Mouse (Mus musculus) liver, embryonic 13.5 days (tissue): ENCODE results near the gene 1700018F24Rik. TPM values are rescaled to one million over a fixed set of nuclear protein-coding genes. Genes with fewer than 3 reads are reported as not detected.
"Not testable (repeated sequence)": the region's sequence is repeated elsewhere in the genome, so short reads cannot be mapped to it uniquely, and the experiment has no call there.

Experiments
- ATAC-seq: fragments of 200-750 bp; cut with Nextera tagmentation; 2 replicates; pipeline ENCODE4 v1.8.0; 2017; ENCODE audit warnings: low read depth, mild to moderate bottlenecking, moderate number of reproducible peaks, moderate library complexity
- DNase-seq: peaks from one replicate; pipeline ENCODE4 v3.0.0; 2022
- H3K27ac ChIP-seq: fragments of 300-500 bp; sonication (generic); 2 replicates; pipeline ENCODE4 v1.5.1; 2015; ENCODE audit warnings: moderate library complexity, mild to moderate bottlenecking, inconsistent platforms
- H3K27me3 ChIP-seq: fragments of 300-500 bp; sonication (generic); 2 replicates; pipeline ENCODE4 v1.6.1; 2015; ENCODE audit warnings: mild to moderate bottlenecking, inconsistent platforms
- H3K36me3 ChIP-seq: fragments of 300-500 bp; sonication (generic); 2 replicates; pipeline ENCODE4 v1.6.1; 2015; ENCODE audit warnings: mild to moderate bottlenecking, inconsistent platforms
- H3K4me1 ChIP-seq: fragments of 300-500 bp; sonication (generic); replicated peaks from 2 replicates; pipeline ENCODE4 v1.6.1; 2015; ENCODE audit warnings: inconsistent platforms
- H3K4me2 ChIP-seq: fragments of 300-500 bp; sonication (generic); 2 replicates; pipeline ENCODE4 v1.6.1; 2015; ENCODE audit warnings: inconsistent platforms, mild to moderate bottlenecking, moderate library complexity
- H3K4me3 ChIP-seq: fragments of 300-500 bp; sonication (generic); replicated peaks from 2 replicates; pipeline ENCODE4 v1.5.1; 2015; ENCODE audit warnings: mild to moderate bottlenecking, inconsistent platforms
- H3K9ac ChIP-seq: fragments of 300-500 bp; sonication (generic); 2 replicates; pipeline ENCODE4 v1.6.1; 2015; ENCODE audit warnings: mild to moderate bottlenecking, inconsistent platforms
- H3K9me3 ChIP-seq: fragments of 300-500 bp; sonication (generic); replicated peaks from 2 replicates; pipeline ENCODE4 v1.6.1; 2016; ENCODE audit warnings: inconsistent platforms
- WGBS: fragments of 180-500 bp; shearing (Covaris S2); methylation state at CpG from one replicate; pipeline ENCODE4 v1.1.7; 2015; ENCODE audit not compliant: insufficient replicate concordance; 5-methylcytosine and 5-hydroxymethylcytosine counted together
- polyA plus RNA-seq: library from polyadenylated mRNA; unstranded; fragments of >200 nt; fragmentation: Nextera tagmentation; extraction: Ambion mirVana; gene quantifications from 2 replicates; pipeline ENCODE4 v1.2.1, GENCODE M21; 2015

The 1700018F24Rik gene
- polyA plus RNA-seq, 1 experiment from 2014 or later, result not detected

DNA sequence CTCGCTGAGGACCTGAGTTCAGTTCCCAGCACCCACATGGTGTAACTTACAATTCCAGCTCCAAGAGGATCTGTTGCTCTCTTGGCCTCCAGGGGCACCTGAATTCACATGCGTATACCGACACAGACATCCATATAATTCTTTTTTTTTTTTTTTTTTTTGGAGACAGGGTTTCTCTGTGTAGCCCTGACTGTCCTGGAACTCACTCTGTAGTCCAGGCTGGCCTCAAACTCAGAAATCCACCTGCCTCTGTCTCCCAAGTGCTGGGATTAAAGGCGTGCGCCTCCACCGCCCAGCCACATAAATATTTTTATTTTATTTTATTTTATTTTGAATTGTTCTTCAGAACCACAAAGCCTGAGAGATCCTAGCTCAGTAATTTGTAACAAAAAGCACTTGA lies 40.4 kb downstream of the 1700018F24Rik start:
- DNase-seq, H3K27me3 ChIP-seq, H3K36me3 ChIP-seq, ATAC-seq, H3K9me3 ChIP-seq: not testable (repeated sequence)
- Histone ChIP-seq H3K4me2 (peak overlapping the region; percentile 91), H3K9ac (peak overlapping the region; percentile 93), H3K4me3 (peak overlapping the region; percentile 89), H3K4me1 (peaks cover 15% of the 10 kb centered on the region), H3K27ac (peak overlapping the region; percentile 37)
- WGBS, result 40% methylated on average over 6 of the region's 6 CpGs

DNA sequence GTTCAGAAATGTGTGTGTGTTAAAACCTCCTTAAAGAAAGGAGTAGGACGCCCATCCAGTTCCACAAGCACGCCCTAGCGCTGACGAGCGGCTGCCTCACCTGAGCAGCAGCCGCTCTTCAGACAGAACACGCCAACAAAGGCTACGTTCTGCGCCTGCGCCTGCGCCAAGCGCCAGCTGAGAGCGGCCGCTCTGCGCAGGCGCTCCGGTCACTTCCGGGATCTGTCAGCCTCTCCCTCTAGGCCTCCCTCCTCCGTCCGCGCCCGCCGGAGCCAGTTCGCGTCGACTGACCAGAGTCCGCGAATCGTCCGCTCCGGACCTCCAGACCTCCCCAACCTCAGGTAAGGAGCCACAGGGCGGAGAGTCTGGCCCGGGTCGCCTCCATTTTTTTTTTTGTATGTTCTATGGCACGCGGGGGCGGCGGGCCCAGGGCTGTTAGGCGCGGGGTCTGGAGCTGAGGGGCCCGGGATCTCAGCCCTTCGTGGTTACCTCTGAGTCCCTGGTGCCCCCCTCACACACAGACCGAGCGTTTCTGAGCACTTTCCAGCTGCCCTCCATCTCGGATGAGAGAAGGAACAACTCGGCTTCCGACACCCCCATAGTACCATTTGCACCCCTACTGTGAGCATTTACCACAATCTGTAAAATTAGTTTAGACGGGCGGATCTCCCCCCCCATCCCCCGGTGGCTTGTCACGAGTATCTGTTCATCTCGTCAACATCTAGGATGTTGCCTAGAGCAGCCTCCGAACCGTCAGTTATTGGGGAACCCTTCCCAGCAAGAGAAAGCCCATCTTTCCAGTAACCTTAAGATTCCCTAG lies 41.1 kb downstream of the 1700018F24Rik start, which contains the start of the genes Arpc1a and Kpna7:
TSS of gene Arpc1a (plus strand) at position 199 of the 820 bp plus-strand sequence.
TSS of gene Kpna7 (minus strand) at position 399 of the 820 bp plus-strand sequence.
- peak within 1 kb of the TSS; percentile 75 for H3K27ac ChIP-seq

DNA sequence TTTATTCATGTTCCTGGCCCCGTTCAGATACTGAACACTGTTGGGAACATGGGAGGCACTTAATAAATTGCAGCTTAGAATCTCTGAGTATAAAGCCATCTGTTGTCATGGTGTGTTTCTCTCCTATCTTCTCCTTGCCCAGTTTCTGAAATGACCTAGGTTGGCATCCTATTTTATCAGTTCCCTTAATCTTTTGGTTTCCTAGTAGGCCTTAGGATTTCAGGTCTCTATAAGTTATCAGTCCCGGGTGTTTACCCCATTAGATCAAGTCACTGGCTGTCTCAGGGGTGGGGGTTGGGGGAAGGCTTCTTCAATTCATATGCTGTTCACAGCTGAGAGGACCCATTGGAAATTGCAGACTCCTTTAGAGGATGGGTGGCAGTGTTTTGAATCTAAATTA lies 42.0 kb downstream of the 1700018F24Rik start:
- H3K27ac ChIP-seq, result no peak overlapping the region
- 20% methylated on average over 2 of the region's 2 CpGs for WGBS
- H3K9me3 ChIP-seq, result no peaks in the 10 kb centered on the region
- peaks cover 21% of the 10 kb centered on the region for H3K4me1 ChIP-seq
- peak overlapping the region; percentile 91 for H3K4me2 ChIP-seq
- H3K36me3 ChIP-seq, result peaks cover 15% of the 10 kb centered on the region
- 0 out of 2 replicates have a peak, but pooled peaks cover 3% of the 10 kb centered on the region for H3K27me3 ChIP-seq
- H3K9ac ChIP-seq, result peak overlapping the region; percentile 93
- no peak for DNase-seq
- H3K4me3 ChIP-seq, result peak overlapping the region; percentile 89
- no peak for ATAC-seq

More for the DNA sequence above, 41.1 kb downstream of the 1700018F24Rik start, which contains the start of the genes Arpc1a and Kpna7:
- peak; percentile 99 for ATAC-seq
- peak; percentile 87 for DNase-seq
- H3K4me3 ChIP-seq, result peak within 1 kb of the TSS; percentile 89
- H3K27me3 ChIP-seq, result 0 out of 2 replicates have a peak, but pooled peaks cover 3% of the 10 kb centered on the region
- H3K9me3 ChIP-seq, result no peaks in the 10 kb centered on the region
- under 1% methylated on average over 54 of the region's 54 CpGs for WGBS
- peak within 1 kb of the TSS; percentile 93 for H3K9ac ChIP-seq
- H3K4me1 ChIP-seq, result peaks cover 15% of the 10 kb centered on the region
- H3K36me3 ChIP-seq, result peaks cover 11% of the 10 kb centered on the region
- peak within 1 kb of the TSS; percentile 91 for H3K4me2 ChIP-seq

DNA sequence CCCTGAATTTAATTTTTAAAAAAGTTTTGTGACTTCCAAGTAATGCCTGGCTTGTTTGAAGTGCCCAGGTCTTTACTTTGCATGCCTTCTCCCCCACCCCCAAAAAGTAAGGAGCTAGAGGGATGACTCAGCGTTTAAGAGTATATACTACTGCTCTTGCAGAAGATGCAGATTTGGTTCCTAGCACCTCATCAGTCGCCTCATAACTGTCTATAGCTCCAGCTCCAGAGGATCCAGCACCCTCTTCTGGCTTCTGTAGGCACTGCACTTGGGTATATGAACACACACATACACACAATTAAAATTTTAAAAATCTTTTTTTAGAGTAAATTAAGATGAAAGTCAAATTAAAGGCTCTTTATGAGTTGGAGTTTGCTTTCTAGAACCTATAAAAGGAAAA lies 45.4 kb downstream of the 1700018F24Rik start:
- H3K4me1 ChIP-seq, result peaks cover 24% of the 10 kb centered on the region
- no peaks in the 10 kb centered on the region for H3K27me3 ChIP-seq
- no peak overlapping the region for H3K9ac ChIP-seq
- H3K4me3 ChIP-seq, result no peak overlapping the region
- 86% methylated on average over 2 of the region's 2 CpGs for WGBS
- H3K27ac ChIP-seq, result no peak overlapping the region
- no peaks in the 10 kb centered on the region for H3K9me3 ChIP-seq
- peaks cover 38% of the 10 kb centered on the region for H3K36me3 ChIP-seq
- ATAC-seq (no peak), DNase-seq (no peak)
- no peak overlapping the region for H3K4me2 ChIP-seq

DNA sequence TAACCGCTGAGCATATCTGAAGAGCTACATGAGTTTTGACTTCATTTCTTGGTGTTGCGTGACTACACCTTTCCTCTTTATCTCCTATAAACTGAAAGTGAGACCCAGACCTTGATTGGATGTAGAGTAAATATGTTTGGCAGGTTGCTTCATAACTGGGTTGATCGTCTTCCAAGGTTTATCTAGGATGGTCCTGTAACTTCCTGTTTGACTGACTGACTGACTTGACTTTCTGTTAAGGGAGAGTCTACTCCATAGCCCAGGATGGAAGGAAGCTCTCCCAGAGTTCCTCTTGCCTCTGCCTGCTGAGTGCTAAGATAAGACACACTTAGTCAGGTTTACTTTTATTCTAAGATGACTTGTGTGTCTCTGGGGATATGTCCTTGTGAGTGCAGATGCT lies 47.1 kb downstream of the 1700018F24Rik start:
- H3K27me3 ChIP-seq, result no peaks in the 10 kb centered on the region

More for the DNA sequence above, 47.1 kb downstream of the 1700018F24Rik start:
- Histone ChIP-seq H3K36me3 (peaks cover 54% of the 10 kb centered on the region), H3K4me2 (no peak overlapping the region), H3K27ac (no peak overlapping the region), H3K4me3 (no peak overlapping the region), H3K4me1 (peaks cover 17% of the 10 kb centered on the region), H3K9ac (no peak overlapping the region), H3K9me3 (no peaks in the 10 kb centered on the region)
- DNase-seq (no peak), ATAC-seq (no peak)
- 48% methylated on average over 3 of the region's 3 CpGs for WGBS

Other genes starting within 250 kb of the 1700018F24Rik start
- gene Smurf1, start 77.1 kb upstream of the 1700018F24Rik start, polyA plus RNA-seq, result 2.0 and 2.1 TPM in 2 replicates
- gene Gm4871, start 10.2 kb upstream of the 1700018F24Rik start, polyA plus RNA-seq, result not detected in 2 replicates
- 65.3 and 65.8 TPM in 2 replicates for gene Arpc1a, start 40.8 kb downstream of the 1700018F24Rik start, polyA plus RNA-seq
- 0.05 and 0.06 TPM in 2 replicates for gene Kpna7, start 41.0 kb downstream of the 1700018F24Rik start, polyA plus RNA-seq
- 158 and 163 TPM in 2 replicates for gene Arpc1b, start 71.2 kb downstream of the 1700018F24Rik start, polyA plus RNA-seq
- 69.5 and 90.7 TPM in 2 replicates for gene Pdap1, start 97.2 kb downstream of the 1700018F24Rik start, polyA plus RNA-seq
- 164 and 177 TPM in 2 replicates for gene Bud31, start 97.4 kb downstream of the 1700018F24Rik start, polyA plus RNA-seq
- gene Ptcd1, start 124.1 kb downstream of the 1700018F24Rik start, polyA plus RNA-seq, result 8.6 and 9.4 TPM in 2 replicates
- 32.4 and 34.7 TPM in 2 replicates for gene Cpsf4, start 124.2 kb downstream of the 1700018F24Rik start, polyA plus RNA-seq
- 566 and 569 TPM in 2 replicates for gene Atp5j2, start 149.1 kb downstream of the 1700018F24Rik start, polyA plus RNA-seq
- 5.9 and 6.0 TPM in 2 replicates for gene Zkscan14, start 158.9 kb downstream of the 1700018F24Rik start, polyA plus RNA-seq
- 3.7 and 4.3 TPM in 2 replicates for gene Zkscan5, start 161.6 kb downstream of the 1700018F24Rik start, polyA plus RNA-seq
- gene Zfp655, start 188.7 kb downstream of the 1700018F24Rik start, polyA plus RNA-seq, result 18.6 and 21.8 TPM in 2 replicates
- 0.10 and 0.18 TPM in 2 replicates for gene Zscan25, start 237.5 kb downstream of the 1700018F24Rik start, polyA plus RNA-seq